Mouse (Mus musculus) brain, embryonic 14.5 days (tissue): ENCODE results near the gene Fstl4.

Source experiments
- CTCF ChIP-seq: fragments of 200-500 bp; IDR thresholded peaks from 2 replicates; pipeline ENCODE4 v1.5.1; 2012; ENCODE audit warnings: inconsistent platforms, mild to moderate bottlenecking, moderate library complexity, borderline replicate concordance; ENCODE audit not compliant: insufficient read depth, insufficient read length; ENCODE audit errors: extremely low read depth
- POLR2A ChIP-seq: fragments of 200-500 bp; IDR thresholded peaks from 2 replicates; pipeline ENCODE4 v1.6.1; 2012; ENCODE audit warnings: mild to moderate bottlenecking, inconsistent platforms, borderline replicate concordance; ENCODE audit not compliant: poor library complexity, insufficient read depth, insufficient read length, severe bottlenecking; ENCODE audit errors: extremely low read depth

DNA sequence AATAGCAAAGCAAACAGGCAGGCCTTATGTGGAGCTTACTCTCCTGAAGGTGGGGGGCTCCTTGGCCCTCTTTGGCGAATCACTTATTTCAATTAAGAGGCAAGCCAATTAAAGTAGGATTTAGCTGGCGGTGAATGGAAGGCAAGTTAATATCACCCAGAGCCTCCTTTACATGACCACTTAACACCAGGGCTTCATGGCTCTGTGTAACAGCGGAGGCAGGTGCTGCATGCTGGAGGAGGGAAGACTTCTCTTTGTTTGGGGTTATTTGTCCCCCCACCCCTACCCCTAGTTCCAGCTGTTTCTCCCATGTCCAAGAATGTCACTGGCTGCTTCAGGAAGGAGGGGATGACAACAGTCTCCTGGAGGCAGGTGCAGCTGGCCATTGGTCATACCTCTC, 10.9 kb downstream of the Fstl4 start:
- TF ChIP-seq POLR2A (no peak), CTCF (no peak)
